Mouse (Mus musculus) fibroblast of lung, adult 2 months (primary cell): ENCODE measurements around the gene Mrpl9.
A peak's percentile ranks its signal among the peaks of the same experiment; 100 is the strongest.

Experiments
- DNase-seq: peaks from one replicate; pipeline ENCODE4 v3.0.0-alpha.2; 2011; ENCODE audit warnings: low read depth

Mrpl9 gene

GRCm38 (mm10) chr3:94442951-94443596 lies at the start of gene Mrpl9:
Mrpl9 (plus strand) TSS chr3:94443318.
- peak; percentile 64 for DNase-seq

GRCm38 (mm10) chr3:94396336-94396735 lies 46.8 kb upstream of the Mrpl9 start:
- no peak for DNase-seq

- DNase-seq = no peak
Measured at GRCm38 (mm10) chr3:94396851-94397250, 46.3 kb upstream of the Mrpl9 start.

- no peak for DNase-seq
Measured at GRCm38 (mm10) chr3:94398217-94398616, 44.9 kb upstream of the Mrpl9 start, which contains the start of gene Lingo4. Lingo4 (plus strand) TSS chr3:94398517.

- no peak for DNase-seq
Measured at GRCm38 (mm10) chr3:94398943-94399481, 44.1 kb upstream of the Mrpl9 start.

GRCm38 (mm10) chr3:94399663-94400310 lies 43.3 kb upstream of the Mrpl9 start:
- no peak for DNase-seq

GRCm38 (mm10) chr3:94402451-94402850 lies 40.7 kb upstream of the Mrpl9 start:
- DNase-seq = no peak

- DNase-seq = no peak
Measured at GRCm38 (mm10) chr3:94404366-94405054, 38.6 kb upstream of the Mrpl9 start.

GRCm38 (mm10) chr3:94405561-94405960 lies 37.6 kb upstream of the Mrpl9 start:
- DNase-seq = no peak

GRCm38 (mm10) chr3:94412530-94412929 lies 30.6 kb upstream of the Mrpl9 start:
- DNase-seq = no peak

GRCm38 (mm10) chr3:94413031-94413679 lies 30.0 kb upstream of the Mrpl9 start, which contains the start of gene Tdrkh:
Tdrkh (plus strand) TSS chr3:94413273.
- DNase-seq = peak; percentile 89

GRCm38 (mm10) chr3:94430980-94431379 lies 12.1 kb upstream of the Mrpl9 start:
- no peak for DNase-seq

GRCm38 (mm10) chr3:94434305-94434704 lies 8.8 kb upstream of the Mrpl9 start:
- no peak for DNase-seq

- no peak for DNase-seq
Measured at GRCm38 (mm10) chr3:94436420-94436819, 6.7 kb upstream of the Mrpl9 start.

GRCm38 (mm10) chr3:94441182-94441581 lies 1.9 kb upstream of the Mrpl9 start:
- no peak for DNase-seq

GRCm38 (mm10) chr3:94443597-94443964 lies 463 bp downstream of the Mrpl9 start, which contains the start of gene Oaz3:
Oaz3 (minus strand) TSS chr3:94443915.
- no peak for DNase-seq

- DNase-seq = no peak
Measured at GRCm38 (mm10) chr3:94449377-94449776, 6.3 kb downstream of the Mrpl9 start.

GRCm38 (mm10) chr3:94456529-94457000 lies 13.4 kb downstream of the Mrpl9 start:
- peak; percentile 65 for DNase-seq

GRCm38 (mm10) chr3:94457055-94457454 lies 13.9 kb downstream of the Mrpl9 start:
- DNase-seq = no peak

- peak; percentile 13 for DNase-seq
Measured at GRCm38 (mm10) chr3:94459834-94460233, 16.7 kb downstream of the Mrpl9 start.

- DNase-seq = no peak
Measured at GRCm38 (mm10) chr3:94463926-94464578, 20.9 kb downstream of the Mrpl9 start.
